Mouse (Mus musculus) Muller cell, postnatal 12 days (primary cell): ENCODE data around the gene Etv3.
A peak's percentile ranks its signal among the peaks of the same experiment; 100 is the strongest.
"Not testable (repeated sequence)": the region's sequence is repeated elsewhere in the genome, so short reads cannot be mapped to it uniquely, and the experiment has no call there.

ENCODE experiments used
- DNase-seq: peaks from one replicate; pipeline ENCODE4 v3.0.0-alpha.2; 2015; ENCODE audit errors: inconsistent ontology term

The Etv3 gene

GRCm38 (mm10) chr3:87525043-87525836 lies at the start of gene Etv3:
Etv3 (plus strand) TSS chr3:87525407.
- DNase-seq: peak; percentile 93

- DNase-seq: not testable (repeated sequence)
These were observed 47.3 kb upstream of the Etv3 start for GRCm38 (mm10) chr3:87477948-87478347.

- DNase-seq: not testable (repeated sequence)
These were observed 46.6 kb upstream of the Etv3 start for GRCm38 (mm10) chr3:87478596-87478995.

- DNase-seq: not testable (repeated sequence)
These were observed 46.0 kb upstream of the Etv3 start for GRCm38 (mm10) chr3:87479230-87479629.

GRCm38 (mm10) chr3:87487392-87487791 lies 37.8 kb upstream of the Etv3 start:
- DNase-seq: no peak

- DNase-seq: peak; percentile 90
These were observed 37.3 kb upstream of the Etv3 start for GRCm38 (mm10) chr3:87487911-87488310.

- no peak for DNase-seq
These were observed 26.9 kb upstream of the Etv3 start for GRCm38 (mm10) chr3:87498266-87498665.

GRCm38 (mm10) chr3:87499072-87499471 lies 26.1 kb upstream of the Etv3 start:
- peak; percentile 60 for DNase-seq

GRCm38 (mm10) chr3:87500088-87501055 lies 24.8 kb upstream of the Etv3 start:
- no peak for DNase-seq

- DNase-seq: no peak
These were observed 24.1 kb upstream of the Etv3 start for GRCm38 (mm10) chr3:87501151-87501550.

- DNase-seq: no peak
These were observed 22.4 kb upstream of the Etv3 start for GRCm38 (mm10) chr3:87502771-87503170.

- DNase-seq: peak; percentile 67
These were observed 20.9 kb upstream of the Etv3 start for GRCm38 (mm10) chr3:87504330-87504729.

- DNase-seq: no peak
These were observed 20.3 kb upstream of the Etv3 start for GRCm38 (mm10) chr3:87504749-87505425.

- peak; percentile 46 for DNase-seq
These were observed 18.5 kb upstream of the Etv3 start for GRCm38 (mm10) chr3:87506456-87507416.

- peak; percentile 85 for DNase-seq
These were observed 16.9 kb upstream of the Etv3 start for GRCm38 (mm10) chr3:87508205-87508901.

GRCm38 (mm10) chr3:87509061-87509460 lies 16.1 kb upstream of the Etv3 start:
- peak; percentile 26 for DNase-seq

GRCm38 (mm10) chr3:87510832-87511231 lies 14.4 kb upstream of the Etv3 start:
- no peak for DNase-seq

- no peak for DNase-seq
These were observed 13.0 kb upstream of the Etv3 start for GRCm38 (mm10) chr3:87511971-87512765.

GRCm38 (mm10) chr3:87515567-87516081 lies 9.6 kb upstream of the Etv3 start:
- DNase-seq: peak; percentile 68
